9 mouse cellular contexts compared by ENCODE assay signal in genomic region chr11:96034116-96034515, GRCm38 (mm10). TPM values are rescaled to one million over a fixed set of nuclear protein-coding genes. Genes with fewer than 3 reads are reported as not detected.
DNase-seq lines count a peak whose midpoint lies in the region; ATAC-seq and TF ChIP-seq lines count a peak whose summit lies in the region.
"Had no signal": no experiment of that assay in that cellular context is flagged by ENCODE, and none has a peak within 500 bp of the region (broad histone marks: within the 10 kb centered on the region; RNA-seq: fewer than 3 reads in every experiment).

No protein-coding gene starts in this region.

- no peak for TF ChIP-seq CTCF in E14TG2a.4 (conservative IDR thresholded peaks at IDR 0.05; ENCODE audit: low read length)
- no peak for TF ChIP-seq CTCF in forebrain, postnatal 0 days (IDR thresholded peaks at IDR 0.05; ENCODE audit: low read depth)

- intact Hi-C loops in heart, postnatal 10 days (cut with DNase I) = no loop called here

- H3K36me3 ChIP-seq in heart, embryonic 12.5 days = peaks cover 20% of the 10 kb centered on the region
- H3K36me3 ChIP-seq in E14TG2a.4 (ENCODE audit: insufficient read depth, low read length) (peaks cover 25% of the 10 kb centered on the region), macrophage (ENCODE audit: inconsistent target) (peaks cover 15% of the 10 kb centered on the region)
- peaks cover 1% of the 10 kb centered on the region; the same call in 1 of the 2 replicates for H3K36me3 ChIP-seq in forebrain, postnatal 0 days (ENCODE audit: insufficient read depth)

- no peak overlapping the region for H3K27ac ChIP-seq in heart, embryonic 12.5 days (ENCODE audit: poor library complexity, severe bottlenecking)
- H3K27ac ChIP-seq in forebrain, postnatal 0 days (ENCODE audit: low read depth, low read length) = peak overlapping the region; percentile 47; the same call in 1 of the 2 replicates
- no peak overlapping the region for H3K27ac ChIP-seq in macrophage

- H3K9ac ChIP-seq in heart, embryonic 12.5 days = no peak overlapping the region; the same call in 1 of the 2 replicates
- no peak overlapping the region; the same call in 1 of the 2 replicates for H3K9ac ChIP-seq in forebrain, postnatal 0 days

- ATAC-seq in heart, embryonic 12.5 days (ENCODE audit: insufficient number of reproducible peaks, low FRiP score) = no peak
- no peak for ATAC-seq in forebrain, postnatal 0 days
- ATAC-seq in activated CD4-positive, CD25-positive, alpha-beta regulatory T cell, adult 4 months = no peak

- H3K4me1 ChIP-seq in heart, embryonic 12.5 days (replicated peaks) = peaks cover 15% of the 10 kb centered on the region
- H3K4me1 ChIP-seq in E14TG2a.4 (replicated peaks; ENCODE audit: low read depth, low read length) = peaks cover 24% of the 10 kb centered on the region
- H3K4me1 ChIP-seq in forebrain, postnatal 0 days (ENCODE audit: insufficient read depth) = peaks cover 11% of the 10 kb centered on the region; the same call in 1 of the 2 replicates

- peaks cover 24% of the 10 kb centered on the region for H3K79me2 ChIP-seq in macrophage (ENCODE audit: inconsistent target)

- DNase-seq in heart, postnatal 10 days = no peak
- no peak for DNase-seq in forebrain, postnatal 0 days
- no peak for DNase-seq in cerebellum, postnatal 4 days (ENCODE audit: low spot score in 2 of 2)
- no peak for DNase-seq in ovary, postnatal 10 days (ENCODE audit: low spot score)

- 45% methylated on average over 8 of the region's 8 CpGs for WGBS in heart, embryonic 12.5 days
- 55% methylated on average over 8 of the region's 8 CpGs for WGBS in forebrain, postnatal 0 days
- 34% methylated on average over 8 of the region's 8 CpGs for WGBS in macrophage (ENCODE audit: missing documents)

- H3K4me2 ChIP-seq in heart, embryonic 12.5 days = peak overlapping the region; percentile 86
- peak overlapping the region; percentile 83 for H3K4me2 ChIP-seq in forebrain, postnatal 0 days (ENCODE audit: low read depth)

- H3K4me3 ChIP-seq in heart, embryonic 12.5 days = peak overlapping the region; percentile 82
- H3K4me3 ChIP-seq in E14TG2a.4 (replicated peaks; ENCODE audit: low read length) (peak overlapping the region; percentile 95), macrophage (ENCODE audit: inconsistent target) (peak overlapping the region; percentile 98)
- peak overlapping the region; percentile 71 for H3K4me3 ChIP-seq in forebrain, postnatal 0 days (ENCODE audit: low read depth, low read length)

- H3K9me3 ChIP-seq in heart, embryonic 12.5 days (replicated peaks) = no peaks in the 10 kb centered on the region
- H3K9me3 ChIP-seq in E14TG2a.4 (ENCODE audit: low read length) = no peaks in the 10 kb centered on the region
- H3K9me3 ChIP-seq in forebrain, postnatal 0 days (ENCODE audit: low read length) = no peaks in the 10 kb centered on the region

- H3K27me3 ChIP-seq in heart, embryonic 12.5 days (replicated peaks) = no peaks in the 10 kb centered on the region
- 0 out of 2 replicates have a peak, but pooled peaks cover 5% of the 10 kb centered on the region for H3K27me3 ChIP-seq in E14TG2a.4 (ENCODE audit: insufficient read depth, low read length)
- no peaks in the 10 kb centered on the region for H3K27me3 ChIP-seq in forebrain, postnatal 0 days (ENCODE audit: insufficient read depth, low read length)

RNA-seq across cellular contexts. Expression of gene Snf8, which starts 0.6 kb away (rescaled TPM):
- 76.0 and 78.9 TPM in 2 replicates for polyA plus RNA-seq in heart, embryonic 12.5 days (2016; fragmentation: Nextera tagmentation; extraction: Ambion mirVana)
- 10 to 100 TPM; 54.3 to 56.9 TPM for total RNA-seq in heart, postnatal 10 days (2021)
- total RNA-seq in forebrain, postnatal 0 days (2014; rRNA removed) = 36.5 and 36.7 TPM in 2 replicates
- 112 and 120 TPM in 2 replicates for polyA plus RNA-seq in forebrain, postnatal 0 days (2015; fragmentation: Nextera tagmentation; extraction: Ambion mirVana)
- total RNA-seq in macrophage (2018; cell fraction: chromatin; rRNA removed) = 10 to 100 TPM; 27.4 to 71.1 (median 53.8) TPM
- total RNA-seq in macrophage (2018; cell fraction: cytosol; rRNA removed) = 100 to 1,000 TPM in 4 of 26 experiments, 10 to 100 TPM in 22; 76.1 to 112 (median 90.6) TPM
- total RNA-seq in macrophage (2018; cell fraction: nucleus; rRNA removed) = 10 to 100 TPM; 30.2 to 56.7 (median 44.0) TPM
- 81.3 to 105 TPM (median 84.8 TPM) in 3 replicates for polyA plus RNA-seq in macrophage (2018)
- 10 to 100 TPM; 39.3 to 54.1 TPM for polyA plus RNA-seq in activated CD4-positive, CD25-positive, alpha-beta regulatory T cell, adult 4 months (2017; shearing (Covaris generic))

RNA-seq across cellular contexts. Expression of gene Gip, which starts 9.8 kb away (rescaled TPM):
- polyA plus RNA-seq in heart, embryonic 12.5 days (2016; fragmentation: Nextera tagmentation; extraction: Ambion mirVana) = not detected in 2 replicates
- total RNA-seq in heart, postnatal 10 days (2021) = not detected
- total RNA-seq in forebrain, postnatal 0 days (2014; rRNA removed) = not detected in 2 replicates
- not detected in 2 replicates for polyA plus RNA-seq in forebrain, postnatal 0 days (2015; fragmentation: Nextera tagmentation; extraction: Ambion mirVana)
- not detected for total RNA-seq in macrophage (2018; cell fraction: chromatin; rRNA removed)
- not detected for total RNA-seq in macrophage (2018; cell fraction: cytosol; rRNA removed)
- not detected for total RNA-seq in macrophage (2018; cell fraction: nucleus; rRNA removed)
- polyA plus RNA-seq in macrophage (2018) = not detected in 3 replicates
- polyA plus RNA-seq in activated CD4-positive, CD25-positive, alpha-beta regulatory T cell, adult 4 months (2017; shearing (Covaris generic)) = not detected
- total RNA-seq: gastrocnemius, postnatal 14 days had no signal

RNA-seq across cellular contexts. Expression of gene Igf2bp1, which starts 28.4 kb away (rescaled TPM):
- polyA plus RNA-seq in heart, embryonic 12.5 days (2016; fragmentation: Nextera tagmentation; extraction: Ambion mirVana) = 63.2 and 66.9 TPM in 2 replicates
- total RNA-seq in heart, postnatal 10 days (2021) = under 1 TPM; 0.45 to 0.72 TPM
- total RNA-seq in forebrain, postnatal 0 days (2014; rRNA removed) = 3.0 and 3.3 TPM in 2 replicates
- polyA plus RNA-seq in forebrain, postnatal 0 days (2015; fragmentation: Nextera tagmentation; extraction: Ambion mirVana) = 1.8 and 2.5 TPM in 2 replicates
- total RNA-seq in macrophage (2018; cell fraction: chromatin; rRNA removed) = under 1 TPM in 6 of 26 experiments, not detected in 20; 0.08 to 0.94 (median 0.44) TPM
- under 1 TPM in 3 of 26 experiments, not detected in 23; under 0.01 to 0.10 (median 0.05) TPM for total RNA-seq in macrophage (2018; cell fraction: cytosol; rRNA removed)
- under 1 TPM in 3 of 26 experiments, not detected in 23; 0.08 to 0.40 (median 0.14) TPM for total RNA-seq in macrophage (2018; cell fraction: nucleus; rRNA removed)
- not detected in 3 replicates for polyA plus RNA-seq in macrophage (2018)
- polyA plus RNA-seq in activated CD4-positive, CD25-positive, alpha-beta regulatory T cell, adult 4 months (2017; shearing (Covaris generic)) = under 1 TPM in 1 of 2 experiments, not detected in 1; 0.24 TPM

RNA-seq across cellular contexts. Expression of gene Ube2z, which starts 31.1 kb away (rescaled TPM):
- polyA plus RNA-seq in heart, embryonic 12.5 days (2016; fragmentation: Nextera tagmentation; extraction: Ambion mirVana) = 42.5 and 43.5 TPM in 2 replicates
- 10 to 100 TPM; 41.6 to 46.4 TPM for total RNA-seq in heart, postnatal 10 days (2021)
- total RNA-seq in forebrain, postnatal 0 days (2014; rRNA removed) = 54.9 and 56.2 TPM in 2 replicates
- 29.4 and 35.4 TPM in 2 replicates for polyA plus RNA-seq in forebrain, postnatal 0 days (2015; fragmentation: Nextera tagmentation; extraction: Ambion mirVana)
- total RNA-seq in macrophage (2018; cell fraction: chromatin; rRNA removed) = 10 to 100 TPM; 21.4 to 70.6 (median 33.0) TPM
- 10 to 100 TPM; 47.6 to 87.1 (median 53.3) TPM for total RNA-seq in macrophage (2018; cell fraction: cytosol; rRNA removed)
- 10 to 100 TPM; 29.5 to 80.1 (median 51.4) TPM for total RNA-seq in macrophage (2018; cell fraction: nucleus; rRNA removed)
- 33.4 to 44.7 TPM (median 40.1 TPM) in 3 replicates for polyA plus RNA-seq in macrophage (2018)
- polyA plus RNA-seq in activated CD4-positive, CD25-positive, alpha-beta regulatory T cell, adult 4 months (2017; shearing (Covaris generic)) = 1 to 10 TPM; 8.5 to 9.1 TPM

RNA-seq across cellular contexts. Expression of gene Atp5g1, which starts 41.4 kb away (rescaled TPM):
- 1,401 and 1,405 TPM in 2 replicates for polyA plus RNA-seq in heart, embryonic 12.5 days (2016; fragmentation: Nextera tagmentation; extraction: Ambion mirVana)
- total RNA-seq in heart, postnatal 10 days (2021) = 1,000 to 10,000 TPM; 2,962 to 2,967 TPM
- total RNA-seq in forebrain, postnatal 0 days (2014; rRNA removed) = 348 and 355 TPM in 2 replicates
- polyA plus RNA-seq in forebrain, postnatal 0 days (2015; fragmentation: Nextera tagmentation; extraction: Ambion mirVana) = 925 and 1,026 TPM in 2 replicates
- 10 to 100 TPM in 2 of 26 experiments, 1 to 10 TPM in 22, under 1 TPM in 2; 0.76 to 16.5 (median 3.3) TPM for total RNA-seq in macrophage (2018; cell fraction: chromatin; rRNA removed)
- total RNA-seq in macrophage (2018; cell fraction: cytosol; rRNA removed) = 100 to 1,000 TPM in 10 of 26 experiments, 10 to 100 TPM in 16; 76.6 to 129 (median 95.2) TPM
- 10 to 100 TPM in 19 of 26 experiments, 1 to 10 TPM in 7; 4.3 to 29.3 (median 14.0) TPM for total RNA-seq in macrophage (2018; cell fraction: nucleus; rRNA removed)
- polyA plus RNA-seq in macrophage (2018) = 39.0 to 216 TPM (median 98.4 TPM) in 3 replicates
- polyA plus RNA-seq in activated CD4-positive, CD25-positive, alpha-beta regulatory T cell, adult 4 months (2017; shearing (Covaris generic)) = 100 to 1,000 TPM; 362 to 459 TPM

Comparison
In these comparisons a context has a peak if more than half of its experiments do, and no peak if none do; other contexts are left out.
1. RNA of gene Igf2bp1, which starts 28.4 kb away (polyA plus RNA-seq): 63.2 to 66.9 TPM in heart, embryonic 12.5 days; 1.8 to 2.5 TPM in forebrain, postnatal 0 days, 0.24 TPM in activated CD4-positive, CD25-positive, alpha-beta regulatory T cell, adult 4 months and not detected in macrophage; every median in the first group is over 10 times any median in the second.
2. Peak in every context shown above with its lines, with median percentiles within 50 percentile points of each other: H3K4me3 ChIP-seq.